Mouse (Mus musculus) colon, adult 2 months (tissue): Measurements from ENCODE around the gene Mstn. TPM values are rescaled to one million over a fixed set of nuclear protein-coding genes. Genes with fewer than 3 reads are reported as not detected.

ENCODE experiments used
- polyA plus RNA-seq: library from polyadenylated mRNA; depleted of rRNA; stranded (reverse); fragments of >200 nt; gene quantifications from 2 replicates; pipeline ENCODE4 v1.2.3, GENCODE M21; 2012; rRNA removed

The Mstn gene
- not detected in 2 replicates for polyA plus RNA-seq

DNA sequence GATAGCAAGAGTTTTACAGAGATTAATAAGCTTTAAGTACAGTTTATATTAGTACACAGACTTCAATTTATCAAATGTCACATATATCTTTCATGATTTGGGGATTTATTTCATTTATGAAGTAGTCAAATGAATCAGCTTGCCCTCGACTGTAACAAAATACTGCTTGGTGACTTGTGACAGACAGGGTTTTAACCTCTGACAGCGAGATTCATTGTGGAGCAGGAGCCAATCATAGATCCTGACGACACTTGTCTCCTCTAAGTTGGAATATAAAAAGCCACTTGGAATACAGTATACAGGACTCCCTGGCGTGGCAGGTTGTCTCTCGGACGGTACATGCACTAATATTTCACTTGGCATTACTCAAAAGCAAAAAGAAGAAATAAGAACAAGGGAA lies at the start of gene Mstn:
Gene Mstn (plus strand): TSS at position 301 of the 400 bp plus-strand sequence.

DNA sequence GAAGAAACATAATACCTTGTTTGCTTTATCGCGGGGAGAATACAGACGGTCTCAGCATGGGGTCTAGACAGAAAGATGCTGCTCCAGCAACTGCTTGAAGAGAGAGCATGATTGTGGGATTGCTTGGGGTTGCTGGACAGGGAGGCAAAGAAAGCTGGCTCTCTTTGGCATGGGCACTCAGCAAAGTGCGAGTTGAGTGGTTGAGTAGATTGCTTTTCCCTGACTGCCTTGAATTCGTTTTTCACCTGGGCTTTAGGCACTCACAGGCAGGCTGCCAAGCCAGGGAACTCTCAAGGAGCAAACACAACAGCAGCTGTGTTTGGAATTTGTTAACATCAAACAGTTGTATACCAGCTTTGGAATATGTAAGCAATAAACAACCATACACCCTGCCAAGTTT lies 41.4 kb upstream of the Mstn start, which contains the start of gene 1700019D03Rik:
Gene 1700019D03Rik (minus strand): TSS at position 101 of the 400 bp plus-strand sequence.

Other genes with a start within 250 kb of the Mstn start
- gene Inpp1, start 244.0 kb upstream of the Mstn start, polyA plus RNA-seq, result 5.8 and 6.6 TPM in 2 replicates
- 14.4 and 20.8 TPM in 2 replicates for gene Hibch, start 216.7 kb upstream of the Mstn start, polyA plus RNA-seq
- 2.5 and 3.5 TPM in 2 replicates for gene 1700019D03Rik, start 41.5 kb upstream of the Mstn start, polyA plus RNA-seq
- not detected in 2 replicates for gene 1700019A02Rik, start 126.0 kb downstream of the Mstn start, polyA plus RNA-seq
- 0.80 and 1.1 TPM in 2 replicates for gene Pms1, start 235.4 kb downstream of the Mstn start, polyA plus RNA-seq
- gene Ormdl1, start 235.5 kb downstream of the Mstn start, polyA plus RNA-seq, result 3.5 and 4.3 TPM in 2 replicates
- 20.6 and 26.4 TPM in 2 replicates for gene Gm28778, start 235.5 kb downstream of the Mstn start, polyA plus RNA-seq